Mouse (Mus musculus): ENCODE results near the gene Hectd3.

The Hectd3 gene

DNA sequence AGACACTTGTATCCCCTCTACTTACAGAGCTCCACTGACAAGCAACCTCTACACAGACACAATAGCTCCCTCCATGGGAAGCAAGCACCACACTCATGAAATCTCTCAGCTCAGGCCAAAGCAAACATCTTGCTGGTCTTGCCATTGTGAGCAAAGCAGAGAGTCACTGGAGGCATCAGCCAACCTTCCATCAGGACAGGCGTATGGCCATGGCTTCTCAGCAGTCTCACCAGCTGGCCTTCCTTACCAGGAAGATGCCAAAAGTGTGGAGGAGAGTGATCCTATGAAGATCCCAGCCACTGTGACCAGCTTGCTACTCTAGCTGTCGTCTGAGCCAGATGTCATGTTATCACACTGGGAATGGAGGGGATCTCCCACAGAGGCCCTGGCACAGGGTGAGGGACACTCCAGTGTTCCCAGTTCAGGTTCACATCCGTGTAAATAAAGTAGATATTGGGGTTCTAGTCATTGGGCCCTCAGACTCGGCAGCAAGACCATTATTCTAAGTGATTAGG, 19.8 kb downstream of the Hectd3 start:
- in situ Hi-C loops (cut with MboI, MseI): no loop called here

DNA sequence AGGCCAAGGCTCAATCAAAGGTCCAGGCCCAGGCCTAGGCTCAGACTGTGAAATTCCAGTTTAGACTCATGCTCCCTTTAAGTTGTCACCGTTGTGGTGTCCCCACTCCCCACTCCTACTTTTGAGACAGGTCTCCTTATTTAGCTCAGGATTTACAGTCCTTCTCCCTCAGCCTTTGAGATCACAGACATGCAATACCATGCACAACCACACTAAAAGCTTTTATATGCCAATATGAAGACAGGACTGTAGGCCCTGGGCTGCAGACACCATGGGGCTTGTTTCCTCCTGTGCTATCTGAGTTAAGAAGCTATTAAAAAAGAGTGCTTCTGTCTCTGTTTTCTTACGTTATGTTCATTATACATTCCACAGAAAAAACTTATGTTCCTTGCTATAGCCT, 22.6 kb downstream of the Hectd3 start:
- in situ Hi-C loops (cut with MboI, MseI): no loop called here

DNA sequence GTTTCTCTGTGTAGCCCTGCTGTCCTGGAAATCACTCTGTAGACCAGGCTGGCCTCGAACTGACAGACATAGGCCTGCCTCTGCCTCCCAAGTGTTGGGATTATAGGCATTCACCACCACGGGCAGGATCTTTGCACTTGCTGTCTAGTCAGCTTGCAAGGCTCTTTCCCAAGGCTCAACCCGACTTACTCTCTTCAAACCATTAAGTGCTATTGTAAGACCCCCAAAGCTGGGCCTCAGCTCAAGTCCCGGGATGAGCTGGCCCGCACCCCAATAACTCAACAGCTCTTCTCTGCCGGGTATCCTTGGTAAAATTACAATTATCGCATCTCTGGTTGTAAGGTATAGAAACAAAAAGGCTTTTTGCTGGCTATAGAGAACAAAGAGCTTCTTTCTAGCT, 23.2 kb downstream of the Hectd3 start:
- in situ Hi-C loops (cut with MboI, MseI): no loop called here

DNA sequence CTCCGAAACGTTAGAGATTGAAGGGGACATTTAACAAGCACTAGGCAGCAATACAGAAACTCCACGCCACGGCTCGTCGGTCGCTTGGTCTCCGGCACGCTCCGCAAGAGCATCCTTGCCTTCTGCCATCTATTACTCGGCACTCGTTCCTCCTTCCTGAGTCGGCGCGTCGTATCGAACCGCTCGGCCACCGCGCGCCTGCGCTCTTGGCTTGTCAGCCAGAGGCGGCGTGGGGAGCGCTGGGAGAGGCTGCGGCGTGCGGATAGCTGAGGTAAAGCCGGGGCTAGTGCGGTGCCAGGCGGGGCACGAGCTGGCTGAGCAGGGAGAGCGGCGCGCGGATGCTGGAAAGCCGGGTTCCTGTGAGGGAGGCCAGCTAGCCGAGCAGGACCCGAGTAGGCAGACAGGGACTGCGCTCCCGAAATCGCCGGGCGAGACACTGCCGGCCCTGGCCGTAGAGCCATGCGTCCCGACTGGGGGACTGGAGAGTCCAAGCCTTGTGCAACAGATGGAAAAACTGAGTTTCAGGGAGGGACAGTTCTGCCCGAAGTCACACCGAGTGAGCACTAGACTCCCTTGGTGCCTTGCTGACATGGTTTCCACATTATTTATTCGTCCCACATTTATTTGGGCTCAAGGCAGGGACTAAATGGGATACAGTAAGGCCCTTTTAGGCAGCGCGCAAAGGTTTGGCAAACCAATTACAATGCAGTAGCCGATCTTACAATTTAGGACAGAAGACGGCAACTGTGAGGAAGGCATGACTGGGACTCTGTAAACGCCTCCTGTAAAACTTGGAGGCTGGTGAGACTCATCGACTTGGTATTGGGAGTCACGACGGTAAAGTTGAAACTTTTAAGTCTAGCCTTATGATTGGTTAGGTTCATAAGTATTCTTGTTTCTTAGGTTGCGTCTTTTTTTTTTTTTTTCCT, 24.4 kb downstream of the Hectd3 start, which contains the start of gene Eif2b3:
TSS of gene Eif2b3 (plus strand) at position 197 of the 929 bp plus-strand sequence.
- in situ Hi-C loops (cut with MboI, MseI): no loop called here

DNA sequence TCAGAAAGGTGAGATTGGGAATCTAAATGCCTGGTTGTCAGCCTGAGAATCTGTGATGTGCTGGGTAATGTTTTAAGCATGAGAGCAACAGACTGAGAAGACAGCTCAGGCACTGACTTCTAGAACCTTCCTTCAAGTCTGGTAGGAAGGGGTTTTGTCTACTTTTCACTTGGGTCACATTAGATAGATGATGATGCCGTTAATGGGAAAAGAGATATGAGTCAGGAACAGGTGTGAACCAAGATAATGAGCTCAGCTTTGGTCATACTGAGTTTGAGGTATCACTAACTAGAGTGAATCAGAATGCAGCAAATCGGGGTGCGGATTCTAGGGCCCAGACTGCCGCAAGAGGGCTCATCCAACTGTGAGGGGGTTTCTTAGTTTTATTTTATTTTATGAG, 28.4 kb downstream of the Hectd3 start:
- in situ Hi-C loops (cut with MboI, MseI): no loop called here

DNA sequence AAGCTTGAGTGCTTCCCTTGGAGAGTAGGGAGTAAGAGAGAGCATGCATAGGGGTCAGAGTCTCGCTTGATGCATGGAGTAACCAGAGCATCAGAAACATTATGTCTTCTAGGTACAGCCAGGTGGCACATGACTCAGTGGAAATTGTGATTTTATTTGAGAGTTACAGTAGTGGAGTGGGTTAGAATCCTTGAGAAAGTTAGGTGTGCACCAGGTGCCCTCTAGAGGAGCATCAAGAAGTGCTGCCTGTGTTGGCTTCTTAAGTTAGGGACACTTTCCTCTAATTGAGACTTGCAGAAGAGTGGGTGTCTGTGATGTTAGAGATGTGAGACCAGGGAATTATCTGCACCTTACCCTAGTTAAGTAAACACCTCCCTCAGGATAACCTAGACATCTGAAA, 36.0 kb downstream of the Hectd3 start:
- in situ Hi-C loops (cut with MboI, MseI): no loop called here

DNA sequence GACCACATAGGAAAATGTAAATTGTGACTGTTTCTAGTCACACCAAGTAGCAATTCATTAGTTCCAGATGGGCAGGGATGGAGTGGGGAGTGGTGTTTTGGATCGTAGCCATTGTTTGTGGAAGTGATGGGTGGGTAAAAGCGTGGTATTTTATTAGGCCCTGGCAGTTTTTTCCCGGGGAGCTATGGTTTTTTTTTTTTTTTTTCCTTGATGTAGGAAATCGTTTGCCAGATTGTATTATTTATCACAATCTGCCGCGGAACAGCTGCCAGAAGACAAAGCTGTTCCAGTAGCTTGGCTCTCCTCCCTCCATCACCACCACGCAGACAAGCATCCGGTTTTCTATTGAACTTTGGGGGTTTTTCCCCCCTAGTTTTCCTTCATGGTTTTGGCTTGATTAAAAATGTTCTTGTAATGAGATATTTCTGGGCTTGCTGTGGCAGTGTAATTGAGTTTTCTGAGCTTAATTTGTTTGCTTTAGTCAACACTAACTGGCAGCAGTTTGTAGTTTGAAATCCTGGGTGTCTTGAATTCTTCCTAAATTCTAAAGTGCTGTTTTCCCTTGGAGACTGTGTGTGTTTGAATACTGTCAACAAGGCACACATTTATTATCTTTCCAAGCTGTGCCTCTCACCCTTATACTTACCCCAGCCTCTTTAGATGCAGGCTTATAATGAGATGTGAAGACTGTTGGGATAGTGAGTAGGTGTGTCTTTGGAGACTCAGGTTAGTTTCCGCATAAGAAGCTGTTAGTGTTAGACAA, 45.0 kb downstream of the Hectd3 start:
- in situ Hi-C loops (cut with MboI, MseI): no loop called here

DNA sequence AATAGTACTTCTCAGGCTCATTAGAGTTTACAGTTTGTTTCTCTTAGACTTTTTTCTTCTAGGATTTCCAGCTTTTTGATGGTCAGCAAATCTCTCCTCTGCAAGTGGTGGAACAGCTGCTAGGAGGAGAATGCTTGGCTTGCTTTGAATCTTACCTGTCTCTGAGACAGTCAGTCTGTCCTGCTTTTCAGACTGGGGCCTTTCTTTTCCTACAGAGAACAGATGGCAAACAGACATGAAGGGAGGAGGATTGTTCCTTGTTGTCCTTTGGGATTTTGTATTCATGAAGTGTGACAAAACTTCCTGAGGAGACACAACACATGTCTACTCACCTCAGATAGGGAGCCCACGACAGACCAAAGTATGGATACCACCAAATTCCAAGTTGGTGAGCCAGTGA, 45.7 kb downstream of the Hectd3 start:
- in situ Hi-C loops (cut with MboI, MseI): no loop called here

DNA sequence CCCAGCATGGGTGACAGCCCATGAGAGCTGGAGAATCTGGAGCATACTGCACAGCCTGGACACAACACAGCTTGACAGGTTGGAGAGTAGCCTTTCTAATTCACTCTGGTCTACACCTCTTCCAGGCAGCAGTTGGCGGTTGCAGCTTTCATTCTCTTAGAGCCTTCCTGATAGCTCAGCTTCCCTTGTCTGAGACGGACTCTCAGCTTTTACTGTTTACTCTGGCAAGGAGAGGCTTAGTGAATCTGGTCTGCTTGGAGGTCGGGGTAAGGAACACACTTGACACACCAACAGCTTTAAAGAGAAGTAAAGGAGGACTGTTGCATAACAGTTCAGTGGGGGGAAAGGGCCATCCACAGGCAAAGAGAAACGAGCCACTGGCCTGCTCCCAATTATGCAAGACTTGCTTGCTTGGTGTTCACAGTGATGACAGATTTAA, 46.2 kb downstream of the Hectd3 start:
- in situ Hi-C loops (cut with MboI, MseI): no loop called here

DNA sequence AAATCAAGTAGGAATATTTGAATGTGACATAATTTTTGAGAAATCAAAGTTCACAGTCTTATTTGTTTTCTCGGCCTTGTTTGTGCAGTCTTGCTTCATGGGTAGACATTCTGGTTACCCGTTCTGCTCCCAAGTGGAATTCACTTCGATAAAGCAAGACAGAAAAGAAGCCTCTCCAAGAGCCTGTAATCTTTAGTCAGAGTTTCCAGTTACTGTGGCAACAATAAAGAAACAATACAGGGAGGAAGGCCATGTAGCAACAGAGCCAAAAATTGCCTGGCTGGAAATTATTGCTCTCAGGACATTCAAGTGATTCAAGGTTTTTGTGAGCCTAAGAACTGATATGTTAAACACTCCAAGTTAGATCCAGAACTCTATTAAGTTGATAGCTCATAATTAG, 53.7 kb downstream of the Hectd3 start:
- in situ Hi-C loops (cut with MboI, MseI): no loop called here

DNA sequence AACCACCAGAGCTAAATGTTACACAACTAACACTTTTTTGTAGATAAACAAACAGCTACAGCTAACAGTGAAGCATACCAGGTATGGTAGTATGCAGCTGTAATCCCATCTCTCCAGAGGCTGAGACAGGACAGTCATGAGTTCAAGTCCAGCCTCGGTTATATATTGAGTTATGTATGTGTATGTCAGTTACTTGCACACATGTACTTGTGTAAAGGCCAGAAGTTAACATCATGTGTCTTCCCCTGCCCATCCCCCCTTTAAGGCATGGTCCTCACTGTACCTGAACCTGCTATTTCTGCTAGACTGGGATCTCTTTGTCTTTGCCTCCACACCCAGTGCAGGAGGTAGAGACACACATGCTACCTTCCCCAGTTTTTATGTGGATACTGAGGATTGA, 54.4 kb downstream of the Hectd3 start:
- in situ Hi-C loops (cut with MboI, MseI): no loop called here

DNA sequence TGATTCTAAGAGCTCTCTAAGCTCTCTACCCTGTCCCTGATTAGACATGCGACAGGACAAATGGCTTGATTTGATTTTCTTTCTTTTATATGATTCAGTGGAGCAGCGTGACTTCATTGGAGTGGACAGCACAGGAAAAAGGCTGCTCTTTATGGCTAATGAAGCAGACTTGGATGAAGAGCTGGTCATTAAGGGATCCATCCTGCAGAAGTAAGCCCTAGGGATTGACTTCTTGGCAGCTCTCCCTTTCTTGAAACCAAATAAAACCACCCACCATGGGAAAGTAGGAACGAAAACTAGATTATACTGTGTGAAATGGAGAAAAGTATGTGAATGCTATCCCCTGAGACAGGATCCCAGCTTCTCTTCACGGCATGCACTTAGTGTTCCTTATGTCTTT, 57.5 kb downstream of the Hectd3 start:
- in situ Hi-C loops (cut with MboI, MseI): no loop called here

DNA sequence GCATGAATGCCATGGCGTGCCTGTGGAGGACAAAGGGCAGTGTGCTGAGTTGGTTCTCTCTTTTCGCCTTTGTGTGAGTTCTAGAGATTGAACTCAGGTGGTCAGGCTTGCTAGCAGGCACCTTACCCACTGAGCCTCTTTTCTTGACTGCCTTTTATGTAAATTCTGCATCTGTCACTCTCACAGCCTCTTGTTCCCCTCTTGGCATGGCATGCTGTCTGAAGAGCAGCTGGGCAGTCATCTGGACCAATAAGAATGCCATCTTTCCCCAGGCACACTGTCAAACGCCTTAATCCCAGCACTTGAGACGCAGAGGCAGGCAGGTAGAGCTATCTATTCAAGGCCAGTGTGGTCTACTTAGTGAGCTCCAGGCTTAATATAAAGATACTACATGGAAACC, 58.8 kb downstream of the Hectd3 start:
- in situ Hi-C loops (cut with MboI, MseI): no loop called here
